Mouse (Mus musculus) intestine, postnatal 0 days (tissue): Measurements from ENCODE around the gene Clca3a1. TPM values are rescaled to one million over a fixed set of nuclear protein-coding genes. Genes with fewer than 3 reads are reported as not detected.
A peak's percentile ranks its signal among the peaks of the same experiment; 100 is the strongest.

ENCODE experiments used
- ATAC-seq: fragments of 200-750 bp; cut with Nextera tagmentation; 2 replicates; pipeline ENCODE4 v1.8.0; 2017; ENCODE audit warnings: mild to moderate bottlenecking, moderate TSS enrichment, moderate library complexity
- H3K27ac ChIP-seq: fragments of 300-500 bp; sonication (generic); 2 replicates; pipeline ENCODE4 v1.5.1; 2014; ENCODE audit warnings: mild to moderate bottlenecking, low read depth, low read length, moderate library complexity
- H3K27me3 ChIP-seq: fragments of 300-500 bp; sonication (generic); replicated peaks from 2 replicates; pipeline ENCODE4 v1.6.1; 2014; ENCODE audit warnings: low read length, mixed read lengths; ENCODE audit not compliant: control insufficient read depth, insufficient read depth
- H3K36me3 ChIP-seq: fragments of 300-500 bp; sonication (generic); 2 replicates; pipeline ENCODE4 v1.6.1; 2014; ENCODE audit warnings: mild to moderate bottlenecking, moderate library complexity; ENCODE audit not compliant: control insufficient read depth, insufficient read depth
- H3K4me1 ChIP-seq: fragments of 300-500 bp; sonication (generic); replicated peaks from 2 replicates; pipeline ENCODE4 v1.6.1; 2014; ENCODE audit warnings: antibody characterized with exemption, low read length, mixed read lengths; ENCODE audit not compliant: control insufficient read depth, insufficient read depth
- H3K4me2 ChIP-seq: fragments of 300-500 bp; sonication (generic); replicated peaks from 2 replicates; pipeline ENCODE4 v1.6.1; 2014; ENCODE audit warnings: low read depth, mild to moderate bottlenecking, moderate library complexity
- H3K4me3 ChIP-seq: fragments of 300-500 bp; sonication (generic); 2 replicates; pipeline ENCODE4 v1.5.1; 2014; ENCODE audit warnings: low read depth, low read length
- H3K9ac ChIP-seq: fragments of 300-500 bp; sonication (generic); 2 replicates; pipeline ENCODE4 v1.6.1; 2014; ENCODE audit warnings: mild to moderate bottlenecking, low read depth, low read length
- H3K9me3 ChIP-seq: fragments of 300-500 bp; sonication (generic); 2 replicates; pipeline ENCODE4 v1.6.1; 2016; ENCODE audit warnings: mixed run types; ENCODE audit not compliant: control insufficient read depth
- CTCF ChIP-seq: sonication (generic); IDR thresholded peaks from 2 replicates; pipeline ENCODE4 v1.5.1; 2016; ENCODE audit warnings: low read depth, mild to moderate bottlenecking, control low read depth, antibody characterized with exemption, moderate library complexity
- WGBS: fragments of 180-500 bp; shearing (Covaris S2); extraction: QIAGEN DNeasy Blood & Tissue Kit; methylation state at CpG from one replicate; pipeline ENCODE4 v1.1.7; 2014; 5-methylcytosine and 5-hydroxymethylcytosine counted together
- polyA plus RNA-seq: library from polyadenylated mRNA; unstranded; fragments of >200 nt; fragmentation: Nextera tagmentation; extraction: Ambion mirVana; gene quantifications from 2 replicates; pipeline ENCODE4 v1.2.1, GENCODE M21; 2015

Gene Clca3a1
- polyA plus RNA-seq, 1 experiment from 2014 or later, result 3.9 TPM

DNA sequence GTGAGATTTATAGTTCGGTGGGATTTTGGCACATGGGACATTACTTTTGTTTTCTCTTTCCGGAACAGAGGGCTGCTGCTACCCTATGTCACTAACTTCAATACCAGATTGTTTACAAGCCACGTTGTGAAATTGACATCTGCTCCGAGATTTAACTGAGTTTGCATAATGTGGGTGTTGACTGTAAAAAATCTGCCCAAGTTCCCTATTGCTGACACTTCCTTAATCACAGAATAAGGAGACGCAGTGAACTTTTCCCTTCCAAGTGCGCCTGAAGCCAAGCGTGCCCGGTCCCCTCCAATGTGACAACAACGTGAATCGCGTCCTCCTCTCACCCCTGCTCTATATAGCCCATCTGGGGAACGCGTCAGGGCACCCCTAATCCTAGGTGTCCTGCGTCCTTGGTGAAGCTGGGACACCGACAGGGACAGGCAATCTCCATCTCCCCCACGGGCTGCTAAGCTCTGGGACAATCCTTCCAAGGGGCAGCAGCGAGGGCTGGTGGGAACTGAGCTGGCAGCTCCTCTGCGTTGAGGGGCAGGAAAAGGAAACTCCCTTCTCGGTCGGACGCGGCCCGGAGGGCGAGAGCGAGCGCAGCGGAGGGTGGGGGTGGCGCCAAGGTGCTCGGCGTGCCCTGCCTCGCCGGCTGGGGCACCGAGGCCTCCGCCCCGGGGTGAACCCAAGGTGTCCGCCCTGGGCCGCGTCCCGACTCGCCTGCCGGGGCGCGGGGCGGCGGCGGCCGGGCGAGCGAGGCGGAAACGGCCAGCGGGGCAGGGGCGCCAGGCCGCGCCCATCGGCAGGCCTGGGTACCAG lies 41.5 kb downstream of the Clca3a1 start:
- Histone ChIP-seq H3K27ac (peak overlapping the region; percentile 100), H3K9ac (peak overlapping the region; percentile 96), H3K36me3 (no peaks in the 10 kb centered on the region), H3K27me3 (no peaks in the 10 kb centered on the region), H3K4me1 (peaks cover 8% of the 10 kb centered on the region; the same call in 1 of the 2 replicates), H3K9me3 (no peaks in the 10 kb centered on the region), H3K4me2 (peak overlapping the region; percentile 87), H3K4me3 (peak overlapping the region; percentile 90)
- WGBS, result 0% methylated on average over 25 of the region's 56 CpGs
- ATAC-seq, result peak; percentile 65
- no peak for TF ChIP-seq CTCF

DNA sequence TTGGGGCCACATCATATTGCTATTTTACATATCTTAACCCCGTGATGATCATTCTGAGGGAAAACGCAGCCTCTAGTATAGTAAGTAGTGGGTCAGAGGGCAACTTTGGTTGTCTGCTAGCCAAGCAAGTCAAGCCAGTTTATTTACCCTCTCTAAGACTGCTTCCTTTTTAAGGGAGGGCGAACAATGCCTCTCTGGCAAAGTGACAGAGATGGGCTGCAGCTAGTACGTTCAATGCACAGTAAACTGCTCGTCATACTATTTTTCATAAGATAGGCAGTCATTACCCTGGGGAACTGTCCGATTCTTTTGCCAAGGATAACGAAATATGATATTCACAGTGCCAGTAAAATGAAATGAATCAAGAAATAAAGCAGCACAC lies 42.1 kb downstream of the Clca3a1 start:
- H3K4me1 ChIP-seq, result peaks cover 8% of the 10 kb centered on the region; the same call in 1 of the 2 replicates
- H3K27ac ChIP-seq, result peak overlapping the region; percentile 100
- WGBS, result 4% methylated on average over 7 of the region's 7 CpGs
- no peak for ATAC-seq
- H3K9ac ChIP-seq, result peak overlapping the region; percentile 96; the same call in 1 of the 2 replicates
- peak overlapping the region; percentile 87 for H3K4me2 ChIP-seq
- H3K27me3 ChIP-seq, result no peaks in the 10 kb centered on the region
- H3K9me3 ChIP-seq, result no peaks in the 10 kb centered on the region
- H3K4me3 ChIP-seq, result peak overlapping the region; percentile 90
- TF ChIP-seq CTCF, result no peak
- H3K36me3 ChIP-seq, result no peaks in the 10 kb centered on the region

GRCm38 (mm10) chr3:144717835-144718234 lies 42.9 kb downstream of the Clca3a1 start:
- no peak for TF ChIP-seq CTCF
- no peaks in the 10 kb centered on the region for H3K27me3 ChIP-seq
- no peak overlapping the region for H3K4me3 ChIP-seq
- H3K9me3 ChIP-seq, result no peaks in the 10 kb centered on the region
- H3K4me2 ChIP-seq, result peak overlapping the region; percentile 87; the same call in 1 of the 2 replicates
- WGBS, result 76% methylated on average over 6 of the region's 6 CpGs
- H3K36me3 ChIP-seq, result no peaks in the 10 kb centered on the region
- H3K4me1 ChIP-seq, result peaks cover 8% of the 10 kb centered on the region; the same call in 1 of the 2 replicates
- no peak for ATAC-seq
- H3K27ac ChIP-seq, result no peak overlapping the region
- 0 out of 2 replicates have a peak overlapping the region, but pooled peaks have one; percentile 17 for H3K9ac ChIP-seq

DNA sequence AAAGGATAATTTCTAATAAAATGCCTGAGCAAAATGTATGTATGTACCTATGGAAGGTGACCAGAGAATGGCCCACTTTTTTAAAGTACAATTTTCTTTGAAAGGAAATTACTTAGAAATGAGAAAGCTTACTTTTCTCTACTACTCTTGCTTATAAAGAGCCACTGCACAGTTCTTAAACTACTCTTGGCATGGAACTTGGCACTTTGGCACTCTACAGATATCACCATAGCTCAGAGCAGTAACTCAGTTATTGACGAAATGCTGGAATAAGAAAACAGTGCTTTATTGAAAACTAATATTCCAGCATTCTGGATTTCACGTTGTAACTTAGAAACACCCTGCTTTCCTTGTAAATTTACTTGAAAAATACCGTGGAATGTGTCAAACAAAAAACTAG lies 43.7 kb downstream of the Clca3a1 start:
- Histone ChIP-seq H3K27ac (no peak overlapping the region), H3K9me3 (no peaks in the 10 kb centered on the region), H3K4me2 (no peak overlapping the region), H3K4me1 (peaks cover 8% of the 10 kb centered on the region; the same call in 1 of the 2 replicates), H3K4me3 (no peak overlapping the region), H3K27me3 (no peaks in the 10 kb centered on the region), H3K9ac (no peak overlapping the region), H3K36me3 (peaks cover 3% of the 10 kb centered on the region; the same call in 1 of the 2 replicates)
- TF ChIP-seq CTCF, result no peak
- no peak for ATAC-seq
- WGBS, result 78% methylated on average over 3 of the region's 3 CpGs

GRCm38 (mm10) chr3:144715901-144716300 lies 44.9 kb downstream of the Clca3a1 start:
- peaks cover 13% of the 10 kb centered on the region for H3K36me3 ChIP-seq
- H3K27ac ChIP-seq, result peak overlapping the region; percentile 55
- no peak overlapping the region for H3K4me3 ChIP-seq
- TF ChIP-seq CTCF, result no peak
- H3K4me2 ChIP-seq, result peak overlapping the region; percentile 37; the same call in 1 of the 2 replicates
- H3K9me3 ChIP-seq, result no peaks in the 10 kb centered on the region
- ATAC-seq, result no peak
- H3K27me3 ChIP-seq, result no peaks in the 10 kb centered on the region
- WGBS, result 34% methylated on average over 9 of the region's 9 CpGs
- no peak overlapping the region for H3K9ac ChIP-seq
- peaks cover 8% of the 10 kb centered on the region; the same call in 1 of the 2 replicates for H3K4me1 ChIP-seq

GRCm38 (mm10) chr3:144715033-144715432 lies 45.7 kb downstream of the Clca3a1 start:
- Histone ChIP-seq H3K9ac (no peak overlapping the region), H3K27ac (no peak overlapping the region), H3K4me1 (peaks cover 8% of the 10 kb centered on the region; the same call in 1 of the 2 replicates), H3K4me2 (no peak overlapping the region), H3K9me3 (no peaks in the 10 kb centered on the region), H3K27me3 (no peaks in the 10 kb centered on the region), H3K36me3 (peaks cover 15% of the 10 kb centered on the region), H3K4me3 (no peak overlapping the region)
- no peak for TF ChIP-seq CTCF
- no peak for ATAC-seq
- 74% methylated on average over 7 of the region's 7 CpGs for WGBS
